Mouse (Mus musculus) embryonic fibroblast, embryonic 13.5 days (primary cell): ENCODE measurements around the gene Rsrc1.

Experiments
- CTCF ChIP-seq: IDR thresholded peaks from 2 replicates; pipeline ENCODE4 v1.5.1; 2011; ENCODE audit warnings: mild to moderate bottlenecking, control low read depth, low read length, moderate library complexity, borderline replicate concordance; ENCODE audit not compliant: insufficient read depth
- POLR2A ChIP-seq: IDR thresholded peaks from 2 replicates; pipeline ENCODE4 v1.6.1; 2011; ENCODE audit warnings: low read depth, mild to moderate bottlenecking, control low read depth, low read length, moderate library complexity

DNA sequence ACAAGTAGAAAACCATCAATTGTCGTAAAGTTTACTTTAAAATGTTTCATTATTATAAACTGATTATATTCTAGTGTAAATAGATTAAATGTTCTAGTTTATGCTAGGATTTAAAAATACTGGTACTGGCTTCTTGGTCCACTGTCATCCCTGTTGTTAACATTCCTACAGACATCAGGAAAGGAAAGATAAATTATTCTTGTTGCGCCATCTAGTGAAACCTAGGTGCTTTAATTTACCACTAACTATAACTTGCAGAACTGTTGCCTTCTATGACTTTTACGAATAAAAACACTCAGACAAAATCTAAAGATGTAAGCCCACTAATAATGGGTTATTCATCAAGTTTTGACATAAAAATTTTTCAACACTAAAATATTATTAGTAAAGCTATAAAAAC is 286.3 kb downstream of the Rsrc1 start:
- no peak for TF ChIP-seq CTCF
- TF ChIP-seq POLR2A = no peak
